ENCODE assay signal across 16 mouse cellular contexts in genomic region chr11:85917993-85918325, GRCm38 (mm10). TPM values are rescaled to one million over a fixed set of nuclear protein-coding genes. Genes with fewer than 3 reads are reported as not detected.
DNase-seq lines count a peak whose midpoint lies in the region; ATAC-seq and TF ChIP-seq lines count a peak whose summit lies in the region.
"Had no signal": no experiment of that assay in that cellular context is flagged by ENCODE, and none has a peak within 500 bp of the region (broad histone marks: within the 10 kb centered on the region; RNA-seq: fewer than 3 reads in every experiment).

No protein-coding gene starts in this region.

- TF ChIP-seq EP300 in heart, adult 2 months (IDR thresholded peaks at IDR 0.05; ENCODE audit: insufficient read depth, low read depth, low read length) = no peak

- peak overlapping the region; percentile 13 for H3K4me2 ChIP-seq in heart, embryonic 13.5 days
- peak overlapping the region; percentile 15 for H3K4me2 ChIP-seq in embryonic facial prominence, embryonic 14.5 days (ENCODE audit: low read depth, low read length)
- H3K4me2 ChIP-seq in lung, embryonic 16.5 days (ENCODE audit: low read depth, low read length) = no peak overlapping the region
- H3K4me2 ChIP-seq in midbrain, postnatal 0 days (ENCODE audit: low read depth, low read length, poor library complexity, severe bottlenecking) = 0 out of 2 replicates have a peak overlapping the region, but pooled peaks have one; percentile 15
- H3K4me2 ChIP-seq: heart, embryonic 12.5 days; liver, embryonic 13.5 days had no signal

- H3K79me2 ChIP-seq in heart, adult 2 months (replicated peaks; ENCODE audit: control insufficient read depth, insufficient read depth, low read length) = no peaks in the 10 kb centered on the region

- WGBS in heart, embryonic 13.5 days = 21% methylated on average over 11 of the region's 11 CpGs
- 39% methylated on average over 11 of the region's 11 CpGs for WGBS in heart, adult 2 months
- 12% methylated on average over 11 of the region's 11 CpGs for WGBS in embryonic facial prominence, embryonic 14.5 days
- WGBS in lung, embryonic 16.5 days = 22% methylated on average over 11 of the region's 11 CpGs
- 15% methylated on average over 11 of the region's 11 CpGs for WGBS in midbrain, postnatal 0 days
- WGBS in kidney, adult 2 months = 36% methylated on average over 11 of the region's 11 CpGs

- no peaks in the 10 kb centered on the region for H3K9me3 ChIP-seq in heart, embryonic 13.5 days
- no peaks in the 10 kb centered on the region for H3K9me3 ChIP-seq in embryonic facial prominence, embryonic 14.5 days (ENCODE audit: control insufficient read depth, low read length)
- H3K9me3 ChIP-seq in lung, embryonic 16.5 days (ENCODE audit: control insufficient read depth, low read length) = no peaks in the 10 kb centered on the region
- H3K9me3 ChIP-seq in midbrain, postnatal 0 days (ENCODE audit: low read length) = no peaks in the 10 kb centered on the region
- H3K9me3 ChIP-seq: heart, embryonic 12.5 days; liver, embryonic 13.5 days had no signal

- DNase-seq in heart, adult 2 months = no peak
- DNase-seq in embryonic facial prominence, embryonic 14.5 days (ENCODE audit: low spot score) = no peak
- no peak for DNase-seq in midbrain, postnatal 0 days (ENCODE audit: low spot score)
- no peak for DNase-seq in urinary bladder, adult 18-20 months (ENCODE audit: low spot score in 2 of 2)
- no peak for DNase-seq in frontal cortex, adult 2 months (ENCODE audit: extremely low spot score in 1 of 2, low spot score in 1 of 2)
- no peak for DNase-seq in kidney, adult 2 months
- DNase-seq: adrenal gland, postnatal 25 days; B cell, adult 2 months; cerebellum, adult 18-20 months; kidney, adult 11 months; liver, embryonic 13.5 days; right cerebral cortex, postnatal 25 days had no signal

- intact Hi-C loops in heart, adult 2 months (cut with DNase I) = no loop called here

- no peak for TF ChIP-seq POLR2A in heart, adult 2 months (IDR thresholded peaks at IDR 0.05; ENCODE audit: insufficient read depth, low read depth, low read length)
- no peak for TF ChIP-seq POLR2A in kidney, adult 2 months (IDR thresholded peaks at IDR 0.05; ENCODE audit: low read depth, low read length)

- H3K36me3 ChIP-seq in heart, embryonic 13.5 days = no peaks in the 10 kb centered on the region
- H3K36me3 ChIP-seq in heart, adult 2 months (ENCODE audit: control insufficient read depth, insufficient read depth, low read length) = no peaks in the 10 kb centered on the region
- no peaks in the 10 kb centered on the region for H3K36me3 ChIP-seq in embryonic facial prominence, embryonic 14.5 days (ENCODE audit: control insufficient read depth, insufficient read depth, low read length)
- peaks cover 2% of the 10 kb centered on the region; the same call in 1 of the 2 replicates for H3K36me3 ChIP-seq in lung, embryonic 16.5 days (ENCODE audit: control insufficient read depth, insufficient read depth, low read length)
- no peaks in the 10 kb centered on the region for H3K36me3 ChIP-seq in midbrain, postnatal 0 days (ENCODE audit: insufficient read depth, low read length)
- no peaks in the 10 kb centered on the region for H3K36me3 ChIP-seq in kidney, adult 2 months (ENCODE audit: control insufficient read depth, insufficient read depth, low read length)
- H3K36me3 ChIP-seq: heart, embryonic 12.5 days; liver, embryonic 13.5 days had no signal

- H3K4me3 ChIP-seq in heart, embryonic 13.5 days = no peak overlapping the region
- no peak overlapping the region for H3K4me3 ChIP-seq in heart, adult 2 months
- H3K4me3 ChIP-seq in embryonic facial prominence, embryonic 14.5 days (ENCODE audit: low read depth, low read length) = no peak overlapping the region
- no peak overlapping the region for H3K4me3 ChIP-seq in lung, embryonic 16.5 days (ENCODE audit: low read length)
- no peak overlapping the region for H3K4me3 ChIP-seq in midbrain, postnatal 0 days (ENCODE audit: low read depth, low read length)
- no peak overlapping the region for H3K4me3 ChIP-seq in kidney, adult 2 months (ENCODE audit: insufficient read depth, low read depth, low read length)
- H3K4me3 ChIP-seq: heart, embryonic 12.5 days; liver, embryonic 13.5 days; myocyte had no signal

- peaks cover 78% of the 10 kb centered on the region for H3K27me3 ChIP-seq in heart, embryonic 13.5 days (replicated peaks)
- no peaks in the 10 kb centered on the region for H3K27me3 ChIP-seq in heart, adult 2 months (ENCODE audit: control insufficient read depth, insufficient read depth, low read length)
- peaks cover 8% of the 10 kb centered on the region; the same call in 1 of the 2 replicates for H3K27me3 ChIP-seq in embryonic facial prominence, embryonic 14.5 days (replicated peaks; ENCODE audit: control insufficient read depth, insufficient read depth, low read length)
- H3K27me3 ChIP-seq in lung, embryonic 16.5 days (ENCODE audit: control insufficient read depth, insufficient read depth, low read depth, low read length) = no peaks in the 10 kb centered on the region
- H3K27me3 ChIP-seq in midbrain, postnatal 0 days (ENCODE audit: insufficient read depth, low read length) = no peaks in the 10 kb centered on the region
- H3K27me3 ChIP-seq in kidney, adult 2 months (replicated peaks; ENCODE audit: control insufficient read depth, insufficient read depth, low read length) = no peaks in the 10 kb centered on the region; the same call in 1 of the 2 replicates

- H3K27ac ChIP-seq in heart, embryonic 13.5 days (replicated peaks) = no peak overlapping the region
- no peak overlapping the region for H3K27ac ChIP-seq in heart, adult 2 months
- no peak overlapping the region for H3K27ac ChIP-seq in embryonic facial prominence, embryonic 14.5 days (replicated peaks; ENCODE audit: low read depth, low read length)
- H3K27ac ChIP-seq in lung, embryonic 16.5 days (ENCODE audit: low read length) = no peak overlapping the region
- no peak overlapping the region for H3K27ac ChIP-seq in midbrain, postnatal 0 days (ENCODE audit: low read depth, low read length)
- H3K27ac ChIP-seq in kidney, adult 2 months (ENCODE audit: insufficient read depth, low read depth, low read length) = no peak overlapping the region
- H3K27ac ChIP-seq: liver, embryonic 13.5 days had no signal

- H3K9ac ChIP-seq in heart, embryonic 13.5 days = 0 out of 2 replicates have a peak overlapping the region, but pooled peaks have one; percentile 24
- H3K9ac ChIP-seq in heart, adult 2 months (ENCODE audit: low read depth, low read length) = no peak overlapping the region
- H3K9ac ChIP-seq in embryonic facial prominence, embryonic 14.5 days (ENCODE audit: low read depth, low read length) = no peak overlapping the region
- H3K9ac ChIP-seq in lung, embryonic 16.5 days (ENCODE audit: low read length) = no peak overlapping the region
- no peak overlapping the region for H3K9ac ChIP-seq in midbrain, postnatal 0 days (replicated peaks; ENCODE audit: low read length, poor library complexity, severe bottlenecking)
- H3K9ac ChIP-seq: heart, embryonic 12.5 days; liver, embryonic 13.5 days had no signal

- no peak for TF ChIP-seq CTCF in heart, adult 2 months (IDR thresholded peaks at IDR 0.05)
- no peak for TF ChIP-seq CTCF in midbrain, postnatal 0 days (IDR thresholded peaks at IDR 0.05)
- no peak for TF ChIP-seq CTCF in kidney, adult 2 months (conservative IDR thresholded peaks at IDR 0.05; ENCODE audit: insufficient read depth, insufficient read length, low read depth, low read length)

- no peak for ATAC-seq in heart, embryonic 13.5 days (ENCODE audit: extremely low read depth, insufficient number of reproducible peaks, low FRiP score, low TSS enrichment)
- no peak; the same call in 1 of the 2 replicates for ATAC-seq in embryonic facial prominence, embryonic 14.5 days (ENCODE audit: low read depth)
- peak; percentile 55 for ATAC-seq in lung, embryonic 16.5 days (ENCODE audit: low read depth)
- ATAC-seq in midbrain, postnatal 0 days (ENCODE audit: low FRiP score) = no peak

- peaks cover 18% of the 10 kb centered on the region for H3K4me1 ChIP-seq in heart, embryonic 13.5 days
- H3K4me1 ChIP-seq in heart, adult 2 months (ENCODE audit: control insufficient read depth, insufficient read depth, low read length) = no peaks in the 10 kb centered on the region
- H3K4me1 ChIP-seq in embryonic facial prominence, embryonic 14.5 days (ENCODE audit: control insufficient read depth, insufficient read depth, low read length) = peaks cover 19% of the 10 kb centered on the region
- H3K4me1 ChIP-seq in lung, embryonic 16.5 days (replicated peaks; ENCODE audit: control insufficient read depth, insufficient read depth, low read length) = peaks cover 10% of the 10 kb centered on the region; the same call in 1 of the 2 replicates
- no peaks in the 10 kb centered on the region for H3K4me1 ChIP-seq in midbrain, postnatal 0 days (ENCODE audit: insufficient read depth, low read length)
- H3K4me1 ChIP-seq in kidney, adult 2 months (ENCODE audit: control insufficient read depth, insufficient read depth, low read length) = no peaks in the 10 kb centered on the region
- H3K4me1 ChIP-seq: liver, embryonic 13.5 days had no signal

RNA-seq across cellular contexts. Expression of gene Tbx4, which starts 31.7 kb away (rescaled TPM):
- 2.5 and 3.2 TPM in 2 replicates for polyA plus RNA-seq in heart, embryonic 13.5 days (2015; fragmentation: Nextera tagmentation; extraction: Ambion mirVana)
- total RNA-seq in heart, adult 2 months (2021) = not detected
- polyA plus RNA-seq in heart, adult 2 months (2012; rRNA removed) = 0.09 and 0.55 TPM in 2 replicates
- polyA plus RNA-seq in embryonic facial prominence, embryonic 14.5 days (2014; fragmentation: Nextera tagmentation; extraction: Ambion mirVana) = 0.85 and 1.4 TPM in 2 replicates
- polyA plus RNA-seq in lung, embryonic 16.5 days (2015; fragmentation: Nextera tagmentation; extraction: Ambion mirVana) = 61.4 and 70.5 TPM in 2 replicates
- 0.05 and 0.27 TPM in 2 replicates for total RNA-seq in midbrain, postnatal 0 days (2014; rRNA removed)
- 0.20 and 0.37 TPM in 2 replicates for polyA plus RNA-seq in midbrain, postnatal 0 days (2015; fragmentation: Nextera tagmentation; extraction: Ambion mirVana)
- 0.30 and 0.48 TPM in 2 replicates for polyA plus RNA-seq in frontal cortex, adult 2 months (2012; rRNA removed)
- 0.08 TPM in 2 replicates for polyA plus RNA-seq in kidney, adult 2 months (2012; rRNA removed)
- total RNA-seq: adrenal gland, postnatal 25 days had no signal

Comparison
In these comparisons a context has a peak if more than half of its experiments do, and no peak if none do; other contexts are left out.
1. RNA of gene Tbx4, which starts 31.7 kb away (polyA plus RNA-seq): 61.4 to 70.5 TPM in lung, embryonic 16.5 days; 2.5 to 3.2 TPM in heart, embryonic 13.5 days, 0.85 to 1.4 TPM in embryonic facial prominence, embryonic 14.5 days, 0.09 to 0.55 TPM in heart, adult 2 months, 0.30 to 0.48 TPM in frontal cortex, adult 2 months, 0.20 to 0.37 TPM in midbrain, postnatal 0 days and 0.08 TPM in kidney, adult 2 months; every median in the first group is over 10 times any median in the second.